11 mouse cellular contexts compared by ENCODE assay signal in the genomic region with DNA sequence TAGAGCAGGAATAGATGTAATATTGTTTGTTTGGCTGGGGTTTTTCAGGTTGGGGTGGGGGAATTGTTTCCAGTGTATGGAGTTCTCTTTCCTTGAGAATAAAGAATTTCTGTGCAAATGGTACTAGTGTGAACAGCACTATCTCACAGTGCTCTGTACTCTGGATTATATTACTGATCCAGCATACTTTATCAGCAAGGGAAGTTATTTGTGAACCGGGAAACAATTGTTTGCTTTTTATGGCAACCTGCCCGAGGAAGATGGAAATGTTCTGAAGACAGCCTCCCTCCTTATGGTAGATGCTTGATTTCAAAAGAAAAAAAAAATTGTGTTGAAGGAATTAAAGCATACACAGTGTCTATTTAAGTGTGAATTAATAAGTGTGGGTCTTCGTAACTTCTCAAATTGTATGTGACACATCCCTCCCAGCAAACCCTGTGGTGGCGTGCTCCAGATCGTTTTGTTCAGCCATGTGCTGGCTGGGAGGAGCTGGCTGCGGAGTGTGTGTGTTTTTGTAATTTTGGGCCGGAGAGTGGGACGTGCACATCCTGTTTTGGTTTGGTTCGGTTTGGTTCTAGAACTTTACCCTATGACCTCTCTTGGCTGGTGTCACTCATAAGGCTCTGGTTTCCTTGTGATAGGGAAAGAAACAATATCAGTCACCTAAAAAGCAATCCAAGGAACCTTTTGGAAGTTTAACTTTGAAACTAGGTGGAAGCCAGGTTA. TPM values are rescaled to one million over a fixed set of nuclear protein-coding genes. Genes with fewer than 3 reads are reported as not detected.
DNase-seq lines count a peak whose midpoint lies in the region; ATAC-seq lines count a peak whose summit lies in the region.
"Had no signal": no experiment of that assay in that cellular context is flagged by ENCODE, and none has a peak within 500 bp of the region (broad histone marks: within the 10 kb centered on the region; RNA-seq: fewer than 3 reads in every experiment).

No protein-coding gene starts in this region.

- 41% methylated on average over 9 of the region's 9 CpGs for WGBS in lung, embryonic 15.5 days

- no peak overlapping the region for H3K9ac ChIP-seq in lung, embryonic 15.5 days

- H3K27me3 ChIP-seq in lung, embryonic 15.5 days, result no peaks in the 10 kb centered on the region

- peak; percentile 23 for DNase-seq in adrenal gland, postnatal 14 days
- no peak for DNase-seq in adrenal gland, adult 8-10 months
- peak; percentile 88 for DNase-seq in heart, adult 8-10 months (ENCODE audit: low spot score)
- peak; percentile 41 for DNase-seq in heart, postnatal 4 days
- DNase-seq in layer of hippocampus, adult 18-20 months (ENCODE audit: low spot score in 2 of 2), result no peak
- no peak for DNase-seq in adrenal gland, adult 18-20 months (ENCODE audit: low spot score in 2 of 2)

- no peaks in the 10 kb centered on the region for H3K36me3 ChIP-seq in lung, embryonic 15.5 days

- no peak overlapping the region for H3K4me2 ChIP-seq in lung, embryonic 15.5 days

- H3K4me1 ChIP-seq in lung, embryonic 15.5 days, result peaks cover 14% of the 10 kb centered on the region; the same call in 1 of the 2 replicates

- no peak overlapping the region for H3K27ac ChIP-seq in lung, embryonic 15.5 days
- H3K27ac ChIP-seq: macrophage; stomach, postnatal 0 days had no signal

- peak; percentile 17; the same call in 1 of the 2 replicates for ATAC-seq in lung, embryonic 15.5 days (ENCODE audit: borderline replicate concordance, extremely low read depth, low FRiP score, low TSS enrichment)
- ATAC-seq in erythroid progenitor cell, adult 5-6 weeks (replicated peaks; ENCODE audit: low FRiP score, poor library complexity, severe bottlenecking), result no peak
- ATAC-seq: intestine, embryonic 16.5 days had no signal

- H3K9me3 ChIP-seq in lung, embryonic 15.5 days, result no peaks in the 10 kb centered on the region

- H3K4me3 ChIP-seq in lung, embryonic 15.5 days, result no peak overlapping the region

RNA-seq across cellular contexts. Expression of a gene that starts 59.3 kb away (rescaled TPM):
- total RNA-seq in adrenal gland, postnatal 14 days (2021), result 31.3 and 35.4 TPM in 2 replicates
- 10 to 100 TPM; 49.0 to 62.4 (median 51.9) TPM for total RNA-seq in adrenal gland, adult 8-10 months (2022)
- total RNA-seq in heart, adult 8-10 months (2022), result 10 to 100 TPM; 19.0 to 28.2 (median 24.9) TPM
- total RNA-seq in heart, postnatal 4 days (2021), result 1 to 10 TPM; 7.2 to 9.9 TPM
- polyA plus RNA-seq in lung, embryonic 15.5 days (2015; fragmentation: Nextera tagmentation; extraction: Ambion mirVana), result 24.3 and 25.0 TPM in 2 replicates
- total RNA-seq in erythroid progenitor cell, adult 5-6 weeks (2015; ENCODE audit: low replicate concordance), result not detected in 2 replicates
- 0.26 and 0.53 TPM in 2 replicates for total RNA-seq in erythroid progenitor cell, adult 5-6 weeks (2017; ENCODE audit: low replicate concordance)
- total RNA-seq in layer of hippocampus, adult 18-20 months (2021), result 1 to 10 TPM; 2.2 TPM
- 10 to 100 TPM; 43.9 to 50.3 TPM for total RNA-seq in adrenal gland, adult 18-20 months (2021)

Comparison
In these comparisons a context has a peak if more than half of its experiments do, and no peak if none do; other contexts are left out.
1. DNase-seq: peak in adrenal gland, postnatal 14 days (single experiment), heart, adult 8-10 months (single experiment) and heart, postnatal 4 days (single experiment); none in adrenal gland, adult 8-10 months (single experiment), layer of hippocampus, adult 18-20 months (0 of 2) and adrenal gland, adult 18-20 months (0 of 2).